Mouse (Mus musculus) ES-Bruce4 (cell line): ENCODE results near the gene Ppp5c. TPM values are rescaled to one million over a fixed set of nuclear protein-coding genes. Genes with fewer than 3 reads are reported as not detected.

Experiments
- H3K27ac ChIP-seq: 2 replicates; pipeline ENCODE4 v1.5.1; 2012; ENCODE audit warnings: low read length, inconsistent platforms; ENCODE audit not compliant: insufficient read depth
- H3K27me3 ChIP-seq: 2 replicates; pipeline ENCODE4 v1.6.1; 2012; ENCODE audit warnings: mild to moderate bottlenecking, low read length, inconsistent platforms; ENCODE audit not compliant: control insufficient read depth, poor library complexity, insufficient read depth, severe bottlenecking
- H3K36me3 ChIP-seq: 2 replicates; pipeline ENCODE4 v1.6.1; 2012; ENCODE audit warnings: inconsistent platforms, mild to moderate bottlenecking, low read length, moderate library complexity; ENCODE audit not compliant: control insufficient read depth, poor library complexity, insufficient read depth, severe bottlenecking
- H3K4me1 ChIP-seq: one replicate; pipeline ENCODE4 v1.8.1; 2011; ENCODE audit warnings: low read length; ENCODE audit not compliant: control insufficient read depth, insufficient read depth
- H3K4me3 ChIP-seq: 2 replicates; pipeline ENCODE4 v1.5.1; 2011; ENCODE audit warnings: low read depth, mild to moderate bottlenecking, low read length
- H3K9ac ChIP-seq: 2 replicates; pipeline ENCODE4 v1.6.1; 2012; ENCODE audit warnings: low read depth, mild to moderate bottlenecking, inconsistent platforms; ENCODE audit not compliant: poor library complexity, severe bottlenecking
- H3K9me3 ChIP-seq: replicated peaks from 2 replicates; pipeline ENCODE4 v1.6.1; 2012; ENCODE audit warnings: mild to moderate bottlenecking, low read length, inconsistent platforms; ENCODE audit not compliant: control insufficient read depth, poor library complexity, insufficient read depth, severe bottlenecking
- CTCF ChIP-seq: IDR thresholded peaks from one replicate; pipeline ENCODE4 v1.8.1; 2011; ENCODE audit warnings: low read depth, low read length
- EP300 ChIP-seq: IDR thresholded peaks from 2 replicates; pipeline ENCODE4 v1.6.1; 2011; ENCODE audit warnings: low read depth, low read length; ENCODE audit not compliant: insufficient read depth
- POLR2A ChIP-seq: IDR thresholded peaks from one replicate; pipeline ENCODE4 v1.8.1; 2011; ENCODE audit warnings: low read length; ENCODE audit not compliant: insufficient read depth
- polyA plus RNA-seq: library from polyadenylated mRNA; stranded (reverse); fragments of >200 nt; gene quantifications from 2 replicates; pipeline ENCODE4 v1.2.4, GENCODE M21; 2011; ENCODE audit warnings: low read depth; ENCODE audit not compliant: missing spikeins, insufficient read depth, insufficient read length

Ppp5c gene
- polyA plus RNA-seq, 1 experiment, result 107 TPM

GRCm38 (mm10) chr7:16980348-16980747, 47.4 kb downstream of the Ppp5c start:
- Histone ChIP-seq H3K36me3 (no peaks in the 10 kb centered on the region), H3K4me1 (no peaks in the 10 kb centered on the region), H3K9ac (peak overlapping the region; percentile 2; the same call in 1 of the 2 replicates), H3K9me3 (no peaks in the 10 kb centered on the region), H3K27ac (no peak overlapping the region), H3K4me3 (peak overlapping the region; percentile 56), H3K27me3 (no peaks in the 10 kb centered on the region)
- TF ChIP-seq POLR2A (no peak), EP300 (no peak), CTCF (no peak)

- no peaks in the 10 kb centered on the region for H3K27me3 ChIP-seq
- H3K36me3 ChIP-seq, result no peaks in the 10 kb centered on the region
- H3K9me3 ChIP-seq, result no peaks in the 10 kb centered on the region
- H3K9ac ChIP-seq, result no peak overlapping the region
- no peak overlapping the region for H3K27ac ChIP-seq
- H3K4me1 ChIP-seq, result no peaks in the 10 kb centered on the region
- H3K4me3 ChIP-seq, result no peak overlapping the region
- TF ChIP-seq EP300 (no peak), CTCF (no peak), POLR2A (no peak)
Measured at GRCm38 (mm10) chr7:16978593-16978992, 49.1 kb downstream of the Ppp5c start.

DNA sequence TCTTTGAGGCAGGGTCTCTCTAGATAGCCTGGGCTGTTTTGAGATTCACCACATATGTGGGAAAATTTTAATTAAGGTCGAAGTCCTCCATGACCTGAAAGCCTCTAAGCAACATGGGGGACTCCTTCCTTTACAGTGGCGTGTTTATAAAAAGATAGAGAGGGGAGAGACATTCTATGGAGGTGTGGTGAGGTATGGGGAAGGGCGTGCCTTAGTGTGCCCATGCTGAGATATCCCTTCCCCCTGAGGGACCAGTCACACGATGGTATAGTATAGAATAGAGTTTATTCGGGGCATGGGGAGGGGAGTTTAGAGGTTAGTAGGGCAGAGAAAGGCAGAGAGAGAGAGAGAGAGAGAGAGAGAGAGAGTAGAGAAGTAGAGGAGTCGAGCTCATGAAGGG, 49.6 kb downstream of the Ppp5c start:
- no peaks in the 10 kb centered on the region for H3K9me3 ChIP-seq
- no peaks in the 10 kb centered on the region for H3K27me3 ChIP-seq
- no peak overlapping the region for H3K9ac ChIP-seq
- no peak overlapping the region for H3K4me3 ChIP-seq
- H3K27ac ChIP-seq, result no peak overlapping the region
- H3K36me3 ChIP-seq, result no peaks in the 10 kb centered on the region
- H3K4me1 ChIP-seq, result no peaks in the 10 kb centered on the region
- TF ChIP-seq CTCF, result no peak
- TF ChIP-seq EP300, result no peak
- TF ChIP-seq POLR2A, result no peak

DNA sequence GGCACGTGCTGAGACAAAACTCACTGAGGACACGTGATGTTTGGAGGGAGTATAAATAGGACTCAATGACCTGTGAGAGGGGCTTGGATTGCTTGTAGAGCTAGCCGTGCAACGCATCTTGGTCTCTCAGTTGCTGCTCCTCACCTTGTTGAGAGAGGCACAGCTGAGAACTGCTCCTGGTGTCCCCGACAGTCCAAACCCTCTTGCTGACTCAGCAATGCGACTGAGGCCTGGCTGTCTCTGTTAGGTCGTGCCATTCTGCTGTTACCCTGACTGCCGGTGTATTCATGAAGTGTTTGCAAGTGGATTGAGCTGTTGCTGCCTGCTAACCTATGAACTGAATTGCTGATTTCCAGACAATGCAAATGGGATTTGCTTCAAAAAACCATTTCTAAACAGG, 51.4 kb downstream of the Ppp5c start:
- Histone ChIP-seq H3K9ac (no peak overlapping the region), H3K27me3 (no peaks in the 10 kb centered on the region), H3K9me3 (no peaks in the 10 kb centered on the region), H3K4me1 (no peaks in the 10 kb centered on the region), H3K27ac (no peak overlapping the region), H3K4me3 (no peak overlapping the region), H3K36me3 (no peaks in the 10 kb centered on the region)
- TF ChIP-seq POLR2A (no peak), EP300 (no peak), CTCF (no peak)

DNA sequence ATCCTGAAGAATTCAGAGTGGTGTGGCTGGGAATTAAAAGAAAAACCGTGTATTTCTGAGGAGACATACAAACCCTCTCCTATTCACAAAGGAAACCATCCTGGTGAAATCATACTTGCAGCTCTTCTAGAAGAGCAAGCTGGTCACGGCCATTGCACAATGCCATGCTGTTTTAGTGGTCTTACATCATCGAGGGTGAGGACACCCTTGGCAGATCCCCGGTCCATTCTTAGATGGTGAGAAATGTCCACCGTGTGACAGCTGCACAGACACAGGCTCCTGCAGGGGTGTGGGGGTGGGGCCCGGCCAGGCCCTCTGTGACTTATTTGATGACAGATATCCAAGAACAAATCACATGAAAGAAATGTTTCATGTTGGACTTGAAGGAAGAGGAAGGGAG, 53.7 kb downstream of the Ppp5c start:
- Histone ChIP-seq H3K9ac (no peak overlapping the region), H3K36me3 (no peaks in the 10 kb centered on the region), H3K9me3 (no peaks in the 10 kb centered on the region), H3K27me3 (no peaks in the 10 kb centered on the region), H3K27ac (no peak overlapping the region), H3K4me3 (no peak overlapping the region), H3K4me1 (no peaks in the 10 kb centered on the region)
- TF ChIP-seq POLR2A, result no peak
- TF ChIP-seq EP300, result no peak
- no peak for TF ChIP-seq CTCF

DNA sequence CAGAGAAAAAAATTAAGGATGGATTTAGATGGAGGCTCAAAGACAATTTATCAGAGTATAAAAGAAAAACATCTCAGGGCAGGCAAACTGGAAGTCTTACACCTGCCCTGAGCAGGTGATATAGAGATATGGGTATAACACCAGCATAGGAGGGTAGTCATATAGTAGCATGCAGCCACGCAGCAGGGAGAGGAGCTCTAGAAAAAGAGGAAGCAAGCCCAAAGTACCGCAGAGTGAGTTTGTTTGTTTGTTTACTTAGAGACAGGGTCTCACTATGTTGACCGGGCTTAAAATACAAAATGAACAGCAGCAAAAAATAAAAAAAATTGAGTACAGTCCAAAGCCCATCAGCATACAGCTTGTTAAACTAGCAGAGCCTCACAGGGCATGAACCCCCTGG, 56.6 kb downstream of the Ppp5c start:
- no peak overlapping the region for H3K9ac ChIP-seq
- H3K9me3 ChIP-seq, result no peaks in the 10 kb centered on the region
- TF ChIP-seq CTCF, result no peak
- no peak for TF ChIP-seq POLR2A
- TF ChIP-seq EP300, result no peak
- no peak overlapping the region for H3K4me3 ChIP-seq
- no peaks in the 10 kb centered on the region for H3K27me3 ChIP-seq
- no peaks in the 10 kb centered on the region for H3K36me3 ChIP-seq
- H3K27ac ChIP-seq, result no peak overlapping the region
- no peaks in the 10 kb centered on the region for H3K4me1 ChIP-seq
